10 mouse cellular contexts compared by ENCODE assay signal in the genomic region with DNA sequence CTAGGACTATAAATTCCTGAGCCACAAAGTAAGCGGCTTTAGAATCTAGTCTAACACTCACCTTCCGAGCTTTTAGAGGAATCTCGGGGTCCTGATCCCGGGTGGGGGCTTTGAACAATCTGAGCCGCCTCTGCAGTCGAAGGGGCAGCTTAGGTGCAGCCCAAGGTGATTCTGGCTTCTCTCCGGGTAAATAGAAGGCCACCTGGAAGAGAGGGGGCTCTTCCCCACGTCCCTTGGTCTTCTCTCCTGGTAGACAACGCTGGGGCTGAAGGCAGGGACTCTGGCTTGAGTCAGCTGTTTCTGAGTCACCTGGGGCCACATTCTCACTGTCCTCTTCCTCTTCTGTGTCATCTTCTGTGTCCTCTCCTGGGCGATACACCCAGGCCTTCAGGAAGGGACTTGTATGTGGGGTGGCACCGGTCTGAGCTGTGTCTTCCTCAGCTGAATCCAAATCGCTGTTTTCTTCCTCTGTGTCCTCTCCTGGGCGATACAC. TPM values are rescaled to one million over a fixed set of nuclear protein-coding genes. Genes with fewer than 3 reads are reported as not detected.
DNase-seq lines count a peak whose midpoint lies in the region; ATAC-seq and TF ChIP-seq lines count a peak whose summit lies in the region.
"Had no signal": no experiment of that assay in that cellular context is flagged by ENCODE, and none has a peak within 500 bp of the region (broad histone marks: within the 10 kb centered on the region; RNA-seq: fewer than 3 reads in every experiment).

No protein-coding gene starts in this region.

- peaks cover 35% of the 10 kb centered on the region for H3K4me1 ChIP-seq in kidney, embryonic 16.5 days (ENCODE audit: insufficient read depth, low read length)
- peaks cover 1% of the 10 kb centered on the region; the same call in 1 of the 2 replicates for H3K4me1 ChIP-seq in bone marrow, adult 2 months (ENCODE audit: control insufficient read depth, insufficient read depth, low read length)
- H3K4me1 ChIP-seq in hindbrain, embryonic 11.5 days (replicated peaks; ENCODE audit: control insufficient read depth, insufficient read depth, low read length), result no peaks in the 10 kb centered on the region; the same call in 1 of the 2 replicates
- peaks cover 29% of the 10 kb centered on the region for H3K4me1 ChIP-seq in liver, embryonic 16.5 days (ENCODE audit: control insufficient read depth, low read depth, low read length)

- TF ChIP-seq POLR2A in bone marrow, adult 2 months (IDR thresholded peaks at IDR 0.05; ENCODE audit: borderline replicate concordance, control insufficient read depth, low read depth, low read length), result no peak

- H3K4me2 ChIP-seq in kidney, embryonic 16.5 days (replicated peaks; ENCODE audit: low read depth, low read length), result peak overlapping the region; percentile 22
- no peak overlapping the region for H3K4me2 ChIP-seq in hindbrain, embryonic 11.5 days (replicated peaks; ENCODE audit: low read depth, low read length)
- H3K4me2 ChIP-seq in liver, embryonic 16.5 days (ENCODE audit: low read depth, low read length), result peak overlapping the region; percentile 68

- WGBS in kidney, embryonic 16.5 days, result 77% methylated on average over 13 of the region's 13 CpGs
- WGBS in bone marrow, adult 2 months, result 74% methylated on average over 13 of the region's 13 CpGs
- 89% methylated on average over 13 of the region's 13 CpGs for WGBS in hindbrain, embryonic 11.5 days
- WGBS in liver, embryonic 16.5 days (ENCODE audit: insufficient replicate concordance), result 46% methylated on average over 12 of the region's 13 CpGs

- peak overlapping the region; percentile 5; the same call in 1 of the 2 replicates for H3K9ac ChIP-seq in kidney, embryonic 16.5 days (replicated peaks; ENCODE audit: low read length)
- H3K9ac ChIP-seq in hindbrain, embryonic 11.5 days (ENCODE audit: low read depth, low read length), result no peak overlapping the region
- H3K9ac ChIP-seq in liver, embryonic 16.5 days (ENCODE audit: low read depth, low read length), result peak overlapping the region; percentile 96
- H3K9ac ChIP-seq: midbrain, embryonic 12.5 days had no signal

- H3K36me3 ChIP-seq in kidney, embryonic 16.5 days (ENCODE audit: insufficient read depth, low read length), result no peaks in the 10 kb centered on the region
- H3K36me3 ChIP-seq in hindbrain, embryonic 11.5 days (ENCODE audit: control insufficient read depth, insufficient read depth, low read length), result no peaks in the 10 kb centered on the region
- peaks cover 28% of the 10 kb centered on the region for H3K36me3 ChIP-seq in liver, embryonic 16.5 days (ENCODE audit: control insufficient read depth, insufficient read depth)
- H3K36me3 ChIP-seq: midbrain, embryonic 12.5 days had no signal

- no peak for ATAC-seq in kidney, embryonic 16.5 days (ENCODE audit: low FRiP score, low TSS enrichment)
- no peak for ATAC-seq in hindbrain, embryonic 11.5 days (ENCODE audit: low FRiP score)
- ATAC-seq in liver, embryonic 16.5 days (ENCODE audit: low read depth), result no peak

- TF ChIP-seq CTCF in bone marrow, adult 2 months (IDR thresholded peaks at IDR 0.05; ENCODE audit: control insufficient read depth, insufficient read depth, low read length), result no peak

- H3K4me3 ChIP-seq in kidney, embryonic 16.5 days (ENCODE audit: low read length), result peak overlapping the region; percentile 3; the same call in 1 of the 2 replicates
- H3K4me3 ChIP-seq in bone marrow, adult 2 months (replicated peaks; ENCODE audit: control insufficient read depth, low read depth, low read length), result peak overlapping the region; percentile 80
- H3K4me3 ChIP-seq in hindbrain, embryonic 11.5 days (ENCODE audit: low read depth, low read length), result 0 out of 2 replicates have a peak overlapping the region, but pooled peaks have one; percentile 2
- H3K4me3 ChIP-seq in liver, embryonic 16.5 days (ENCODE audit: low read depth, low read length), result peak overlapping the region; percentile 86

- no peaks in the 10 kb centered on the region for H3K27me3 ChIP-seq in kidney, embryonic 16.5 days (ENCODE audit: insufficient read depth, low read length)
- H3K27me3 ChIP-seq in hindbrain, embryonic 11.5 days (ENCODE audit: control insufficient read depth, insufficient read depth, low read length), result no peaks in the 10 kb centered on the region
- H3K27me3 ChIP-seq in liver, embryonic 16.5 days (ENCODE audit: control insufficient read depth, insufficient read depth, low read depth, low read length), result no peaks in the 10 kb centered on the region
- H3K27me3 ChIP-seq: midbrain, embryonic 12.5 days had no signal

- no peak for DNase-seq in kidney, adult 9 months
- no peak for DNase-seq in hindbrain, embryonic 11.5 days (ENCODE audit: low spot score)
- DNase-seq in embryo, embryonic 10 days (ENCODE audit: low spot score), result no peak
- no peak for DNase-seq in ovary, adult 18-20 months (ENCODE audit: low spot score)
- DNase-seq: adrenal gland, adult 8-10 months; thymus, postnatal 14 days had no signal

- H3K9me3 ChIP-seq in kidney, embryonic 16.5 days (ENCODE audit: low read length), result no peaks in the 10 kb centered on the region
- no peaks in the 10 kb centered on the region for H3K9me3 ChIP-seq in hindbrain, embryonic 11.5 days (ENCODE audit: control insufficient read depth, low read length)
- no peaks in the 10 kb centered on the region for H3K9me3 ChIP-seq in liver, embryonic 16.5 days (replicated peaks; ENCODE audit: control insufficient read depth, low read length)
- H3K9me3 ChIP-seq: midbrain, embryonic 12.5 days had no signal

- no peak overlapping the region for H3K27ac ChIP-seq in kidney, embryonic 16.5 days (ENCODE audit: low read length)
- H3K27ac ChIP-seq in bone marrow, adult 2 months (ENCODE audit: control insufficient read depth, insufficient read depth, low read depth, low read length, poor library complexity), result peak overlapping the region; percentile 74
- no peak overlapping the region for H3K27ac ChIP-seq in hindbrain, embryonic 11.5 days (ENCODE audit: low read depth, low read length)
- peak overlapping the region; percentile 90 for H3K27ac ChIP-seq in liver, embryonic 16.5 days (ENCODE audit: low read length)
- H3K27ac ChIP-seq: midbrain, embryonic 12.5 days had no signal

RNA-seq across cellular contexts. Expression of a gene that starts 2.3 kb away (rescaled TPM):
- polyA plus RNA-seq in kidney, embryonic 16.5 days (2015; fragmentation: Nextera tagmentation; extraction: Ambion mirVana), result 24.3 and 24.8 TPM in 2 replicates
- 356 and 801 TPM in 2 replicates for polyA plus RNA-seq in bone marrow, adult 2 months (2011; ENCODE audit: insufficient read depth, insufficient read length, low replicate concordance, missing spikeins)
- 15.1 and 15.7 TPM in 2 replicates for polyA plus RNA-seq in hindbrain, embryonic 11.5 days (2014; fragmentation: Nextera tagmentation; extraction: Ambion mirVana)
- 293 and 328 TPM in 2 replicates for polyA plus RNA-seq in liver, embryonic 16.5 days (2015; fragmentation: Nextera tagmentation; extraction: Ambion mirVana)

RNA-seq across cellular contexts. Expression of a gene that starts 2.4 kb away (rescaled TPM):
- polyA plus RNA-seq in kidney, embryonic 16.5 days (2015; fragmentation: Nextera tagmentation; extraction: Ambion mirVana), result 4.4 and 5.3 TPM in 2 replicates
- 2.1 and 8.9 TPM in 2 replicates for polyA plus RNA-seq in bone marrow, adult 2 months (2011; ENCODE audit: insufficient read depth, insufficient read length, low replicate concordance, missing spikeins)
- polyA plus RNA-seq in hindbrain, embryonic 11.5 days (2014; fragmentation: Nextera tagmentation; extraction: Ambion mirVana), result 2.1 and 2.3 TPM in 2 replicates
- 0.47 and 0.78 TPM in 2 replicates for polyA plus RNA-seq in liver, embryonic 16.5 days (2015; fragmentation: Nextera tagmentation; extraction: Ambion mirVana)

RNA-seq across cellular contexts. Expression of a gene that starts 13.5 kb away (rescaled TPM):
- 295 and 299 TPM in 2 replicates for polyA plus RNA-seq in kidney, embryonic 16.5 days (2015; fragmentation: Nextera tagmentation; extraction: Ambion mirVana)
- polyA plus RNA-seq in bone marrow, adult 2 months (2011; ENCODE audit: insufficient read depth, insufficient read length, low replicate concordance, missing spikeins), result 69.3 and 71.9 TPM in 2 replicates
- 88.6 and 92.7 TPM in 2 replicates for polyA plus RNA-seq in hindbrain, embryonic 11.5 days (2014; fragmentation: Nextera tagmentation; extraction: Ambion mirVana)
- 122 and 124 TPM in 2 replicates for polyA plus RNA-seq in liver, embryonic 16.5 days (2015; fragmentation: Nextera tagmentation; extraction: Ambion mirVana)

RNA-seq across cellular contexts. Expression of a gene that starts 31.0 kb away (rescaled TPM):
- polyA plus RNA-seq in kidney, embryonic 16.5 days (2015; fragmentation: Nextera tagmentation; extraction: Ambion mirVana), result 13.5 and 15.5 TPM in 2 replicates
- polyA plus RNA-seq in bone marrow, adult 2 months (2011; ENCODE audit: insufficient read depth, insufficient read length, low replicate concordance, missing spikeins), result 5.7 TPM in 1 of 2 replicates, not detected in the other
- 0.45 and 0.46 TPM in 2 replicates for polyA plus RNA-seq in hindbrain, embryonic 11.5 days (2014; fragmentation: Nextera tagmentation; extraction: Ambion mirVana)
- polyA plus RNA-seq in liver, embryonic 16.5 days (2015; fragmentation: Nextera tagmentation; extraction: Ambion mirVana), result 1.3 and 1.8 TPM in 2 replicates

RNA-seq across cellular contexts. Expression of a gene that starts 35.1 kb away (rescaled TPM):
- 2.4 and 3.3 TPM in 2 replicates for polyA plus RNA-seq in kidney, embryonic 16.5 days (2015; fragmentation: Nextera tagmentation; extraction: Ambion mirVana)
- 2.7 and 4.8 TPM in 2 replicates for polyA plus RNA-seq in bone marrow, adult 2 months (2011; ENCODE audit: insufficient read depth, insufficient read length, low replicate concordance, missing spikeins)
- polyA plus RNA-seq in hindbrain, embryonic 11.5 days (2014; fragmentation: Nextera tagmentation; extraction: Ambion mirVana), result 2.9 and 4.1 TPM in 2 replicates
- 2.5 and 3.3 TPM in 2 replicates for polyA plus RNA-seq in liver, embryonic 16.5 days (2015; fragmentation: Nextera tagmentation; extraction: Ambion mirVana)

Comparison
In these comparisons a context has a peak if more than half of its experiments do, and no peak if none do; other contexts are left out.
1. H3K27ac ChIP-seq: peak in bone marrow, adult 2 months (single experiment) and liver, embryonic 16.5 days (single experiment); none in kidney, embryonic 16.5 days (single experiment) and hindbrain, embryonic 11.5 days (single experiment).
2. H3K4me3 ChIP-seq: peak in every context shown above with its lines; median percentile 86 in liver, embryonic 16.5 days; 80 in bone marrow, adult 2 months; 3 in kidney, embryonic 16.5 days; 2 in hindbrain, embryonic 11.5 days.
3. RNA of a gene that starts 2.3 kb away (polyA plus RNA-seq): 356 to 801 TPM in bone marrow, adult 2 months and 293 to 328 TPM in liver, embryonic 16.5 days; 24.3 to 24.8 TPM in kidney, embryonic 16.5 days and 15.1 to 15.7 TPM in hindbrain, embryonic 11.5 days; every median in the first group is over 10 times any median in the second.